Mouse (Mus musculus) WW6 (cell line): ENCODE measurements around the gene Fthl17f.
"Not testable (repeated sequence)": the region's sequence is repeated elsewhere in the genome, so short reads cannot be mapped to it uniquely, and the experiment has no call there.

ENCODE experiments used
- DNase-seq: peaks from one replicate; pipeline ENCODE4 v3.0.0-alpha.2; 2013; ENCODE audit warnings: low read depth, low spot score

Fthl17f gene

DNA sequence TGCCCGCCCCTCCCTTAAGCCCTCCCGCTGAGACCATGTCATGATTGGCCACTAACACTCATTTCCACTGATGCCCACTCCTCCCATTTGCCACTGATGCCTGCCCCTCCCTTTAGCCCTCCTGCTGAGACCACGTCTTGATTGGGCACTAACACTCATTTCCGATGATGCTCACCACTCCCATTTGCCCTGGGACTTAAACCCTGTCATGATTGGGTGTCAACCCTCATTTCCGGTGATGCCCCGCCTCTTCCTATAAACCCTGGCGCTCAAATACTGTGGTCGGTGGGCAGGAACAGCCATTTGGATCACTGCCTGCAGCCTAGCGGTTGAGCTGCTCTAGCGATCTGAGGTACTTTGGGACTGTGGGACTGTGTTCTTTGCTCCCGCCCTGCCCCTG lies at the start of gene Fthl17f:
Gene Fthl17f (plus strand): TSS at position 301 of the 400 bp plus-strand sequence.
- DNase-seq: not testable (repeated sequence)

DNA sequence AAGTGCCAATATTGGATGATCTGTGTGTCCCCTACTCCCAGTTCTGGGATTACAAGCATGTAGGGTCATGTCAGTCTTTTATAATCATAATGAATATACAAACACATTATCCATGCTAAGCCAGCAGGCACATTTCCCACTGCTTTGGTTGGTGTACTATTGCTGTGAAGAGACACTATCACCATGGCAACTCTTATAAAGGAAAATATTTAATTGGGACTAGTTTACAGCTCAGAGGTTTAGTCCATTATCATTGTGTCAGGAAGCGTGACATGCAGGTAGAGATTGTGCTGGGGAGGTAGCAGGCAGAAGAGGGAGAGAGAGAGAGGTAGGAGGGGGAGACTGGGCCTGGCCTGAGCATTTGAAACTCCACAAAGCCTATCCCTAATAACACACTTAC lies 46.7 kb upstream of the Fthl17f start:
- no peak for DNase-seq

DNA sequence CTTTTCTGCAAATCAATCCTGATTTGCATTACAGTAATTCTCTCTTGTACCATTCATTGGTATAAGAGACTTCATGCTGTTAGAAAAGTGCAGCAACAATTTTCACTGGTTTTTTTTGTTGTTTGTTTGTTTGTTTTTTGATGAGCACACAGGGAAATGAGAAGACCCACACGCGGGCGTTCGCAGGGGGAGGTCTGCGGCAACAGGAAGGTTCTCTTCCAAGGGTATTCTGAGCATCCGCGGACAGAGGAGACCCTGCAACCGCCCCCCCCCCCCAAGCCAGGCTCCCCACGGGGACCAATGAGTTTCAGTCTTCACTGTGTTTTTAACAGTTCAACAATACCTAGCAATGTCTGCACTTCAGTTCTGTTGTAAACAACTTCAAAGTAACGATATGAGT lies 43.3 kb upstream of the Fthl17f start:
- DNase-seq: no peak

DNA sequence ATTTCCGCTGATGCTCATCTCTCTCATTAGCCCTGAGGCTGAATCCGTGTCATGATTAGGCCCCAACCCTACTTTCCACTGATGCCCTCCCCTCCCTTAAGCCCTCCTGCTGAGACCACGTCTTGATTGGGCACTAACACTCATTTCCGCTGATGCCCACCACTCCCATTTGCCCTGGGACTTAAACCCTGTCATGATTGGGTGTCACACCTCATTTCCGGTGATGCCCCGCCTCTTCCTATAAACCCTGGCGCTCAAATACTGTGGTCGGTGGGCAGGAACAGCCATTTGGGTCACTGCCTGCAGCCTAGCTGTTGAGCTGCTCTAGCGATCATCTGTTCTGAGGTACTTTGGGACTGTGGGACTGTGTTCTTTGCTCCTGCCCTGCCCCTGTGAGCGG lies 29.6 kb upstream of the Fthl17f start, which contains the start of gene Fthl17e:
Gene Fthl17e (plus strand): TSS at position 301 of the 400 bp plus-strand sequence.
- not testable (repeated sequence) for DNase-seq

DNA sequence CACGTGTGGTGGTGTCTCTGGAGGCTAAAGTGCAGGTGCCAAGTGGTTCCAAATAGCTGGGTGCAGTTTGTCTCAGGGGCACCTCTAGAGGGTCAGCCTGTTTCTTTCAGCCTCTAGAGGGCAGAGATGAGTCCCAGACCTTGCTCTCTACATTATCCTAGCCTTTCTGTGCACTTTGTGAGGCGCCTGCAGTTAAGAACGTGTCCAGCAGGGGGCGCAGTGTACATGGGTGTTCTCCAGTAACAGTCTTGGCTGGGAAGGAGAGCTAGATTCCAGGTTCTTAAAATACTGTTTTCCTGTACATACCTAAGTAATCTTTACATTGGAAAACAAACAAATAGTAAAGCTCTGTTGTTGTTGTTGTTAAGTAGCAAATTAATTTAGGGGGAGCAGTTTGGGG lies 21.2 kb upstream of the Fthl17f start:
- DNase-seq: not testable (repeated sequence)

DNA sequence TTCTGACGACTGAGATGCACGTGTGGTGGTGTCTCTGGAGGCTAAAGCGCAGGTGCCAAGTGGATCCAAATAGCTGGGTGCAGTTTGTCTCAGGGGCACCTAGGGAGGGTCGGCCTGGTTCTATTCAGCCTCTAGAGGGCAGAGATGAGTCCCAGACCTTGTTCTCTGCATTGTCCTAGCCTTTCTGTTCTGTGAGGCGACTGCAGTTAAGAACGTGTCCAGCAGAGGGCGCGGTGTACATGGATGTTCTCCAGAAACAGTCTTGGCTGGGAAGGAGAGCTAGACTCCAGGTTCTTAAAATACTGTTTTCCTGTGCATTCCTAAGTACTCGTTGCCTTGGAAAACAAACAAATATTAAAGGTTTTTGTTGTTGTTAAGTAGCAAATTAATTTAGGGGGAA lies 1.9 kb upstream of the Fthl17f start:
- not testable (repeated sequence) for DNase-seq

DNA sequence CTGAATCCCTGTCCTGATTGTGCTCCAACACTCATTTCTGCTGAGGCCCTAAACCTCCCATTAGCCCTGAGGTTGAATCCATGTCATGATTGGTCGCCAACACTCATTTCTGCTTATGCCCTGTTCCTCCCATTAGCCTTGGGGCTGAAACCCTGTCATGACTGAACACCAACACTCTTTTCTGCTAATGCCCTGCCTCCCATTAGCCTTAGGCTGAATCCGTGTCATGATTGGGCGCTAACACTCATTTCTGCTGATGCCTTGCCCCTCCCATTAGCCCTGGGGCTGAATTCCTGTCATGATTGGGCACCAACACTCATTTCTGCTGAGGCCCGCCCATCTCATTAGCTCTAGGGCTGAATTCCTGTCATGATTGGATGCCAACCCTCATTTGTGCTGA lies 714 bp upstream of the Fthl17f start:
- DNase-seq: no peak

DNA sequence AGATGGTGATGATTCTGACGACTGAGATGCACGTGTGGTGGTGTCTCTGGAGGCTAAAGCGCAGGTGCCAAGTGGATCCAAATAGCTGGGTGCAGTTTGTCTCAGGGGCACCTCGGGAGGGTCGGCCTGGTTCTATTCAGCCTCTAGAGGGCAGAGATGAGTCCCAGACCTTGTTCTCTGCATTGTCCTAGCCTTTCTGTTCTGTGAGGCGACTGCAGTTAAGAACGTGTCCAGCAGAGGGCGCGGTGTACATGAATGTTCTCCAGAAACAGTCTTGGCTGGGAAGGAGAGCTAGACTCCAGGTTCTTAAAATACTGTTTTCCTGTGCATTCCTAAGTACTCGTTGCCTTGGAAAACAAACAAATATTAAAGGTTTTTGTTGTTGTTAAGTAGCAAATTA lies 14.9 kb downstream of the Fthl17f start:
- not testable (repeated sequence) for DNase-seq

DNA sequence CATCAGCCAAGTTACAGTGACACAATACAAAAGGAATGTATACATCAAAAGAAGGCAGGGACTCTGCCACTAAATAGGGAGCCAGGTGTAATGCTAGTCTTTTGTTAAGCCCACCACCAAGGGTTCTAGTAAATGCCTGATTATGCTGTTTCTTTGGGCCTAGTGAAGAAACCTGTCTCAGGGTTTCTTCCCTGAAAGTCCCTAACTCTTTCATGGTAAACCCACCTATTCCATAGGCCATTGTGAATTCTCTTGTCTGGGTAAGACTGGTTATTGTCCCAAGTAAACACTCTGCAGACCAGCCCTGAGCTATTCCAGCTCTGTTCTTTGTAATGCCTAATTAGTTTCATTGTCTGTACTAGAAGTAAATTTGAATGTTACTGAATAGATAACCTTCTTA lies 32.3 kb downstream of the Fthl17f start:
- DNase-seq: not testable (repeated sequence)

DNA sequence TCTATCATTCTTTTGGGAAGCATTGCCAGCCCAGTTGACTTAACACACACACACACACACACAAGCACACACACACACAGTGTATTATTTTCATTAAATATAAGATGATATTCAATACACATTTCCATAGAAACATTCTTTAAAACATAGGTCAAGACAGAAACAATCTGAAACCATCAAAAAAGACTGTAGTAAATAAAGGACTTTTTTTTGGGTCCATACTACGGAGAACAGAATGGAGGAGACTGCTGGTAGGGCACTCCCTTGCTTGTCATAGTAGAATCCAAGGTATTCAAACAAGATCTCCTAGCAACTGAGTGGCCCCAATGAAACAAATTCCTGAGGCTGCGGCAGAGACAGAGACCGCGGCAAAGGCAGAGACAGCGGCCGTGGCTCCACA lies 41.4 kb downstream of the Fthl17f start, which contains the start of gene 4930402K13Rik:
Gene 4930402K13Rik (plus strand): TSS at position 301 of the 400 bp plus-strand sequence.
- DNase-seq: no peak

DNA sequence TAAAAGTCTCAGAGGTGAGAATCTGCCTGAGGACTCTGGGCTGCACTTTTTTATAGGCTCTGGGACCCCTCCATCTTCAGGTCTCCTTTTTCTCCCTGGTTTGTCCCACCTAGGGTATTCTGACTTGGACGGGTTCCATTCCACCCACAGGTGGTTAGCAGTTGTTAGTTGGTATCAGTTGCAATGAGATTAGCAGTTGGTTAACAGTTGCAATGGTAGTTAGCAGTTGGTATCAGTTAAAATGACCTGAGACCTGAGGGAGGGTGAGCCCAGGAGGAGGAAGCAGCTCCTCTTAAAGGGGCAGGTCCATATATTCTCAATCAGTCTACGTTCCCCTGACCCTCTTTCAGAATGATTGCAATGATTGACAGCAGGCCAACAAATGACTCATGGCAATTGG lies 47.6 kb downstream of the Fthl17f start:
- no peak for DNase-seq
